Mouse (Mus musculus) neural tube, embryonic 14.5 days (tissue): ENCODE data around the gene Fbxw8. TPM values are rescaled to one million over a fixed set of nuclear protein-coding genes. Genes with fewer than 3 reads are reported as not detected.

Source experiments
- ATAC-seq: fragments of 200-750 bp; cut with Nextera tagmentation; 2 replicates; pipeline ENCODE4 v1.8.0; 2017; ENCODE audit warnings: low read depth, mild to moderate bottlenecking, moderate TSS enrichment, moderate library complexity
- H3K27ac ChIP-seq: fragments of 300-500 bp; sonication (generic); 2 replicates; pipeline ENCODE4 v1.5.1; 2014; ENCODE audit warnings: low read depth, mild to moderate bottlenecking, control low read depth, low read length, moderate library complexity, mixed read lengths
- H3K27me3 ChIP-seq: fragments of 300-500 bp; sonication (generic); 2 replicates; pipeline ENCODE4 v1.6.1; 2014; ENCODE audit warnings: low read length; ENCODE audit not compliant: control insufficient read depth, insufficient read depth
- H3K36me3 ChIP-seq: fragments of 300-500 bp; sonication (generic); 2 replicates; pipeline ENCODE4 v1.6.1; 2014; ENCODE audit warnings: low read length, mixed read lengths; ENCODE audit not compliant: control insufficient read depth, insufficient read depth
- H3K4me1 ChIP-seq: fragments of 300-500 bp; sonication (generic); 2 replicates; pipeline ENCODE4 v1.6.1; 2014; ENCODE audit warnings: low read length; ENCODE audit not compliant: control insufficient read depth, insufficient read depth
- H3K4me2 ChIP-seq: fragments of 300-500 bp; sonication (generic); 2 replicates; pipeline ENCODE4 v1.6.1; 2014; ENCODE audit warnings: mild to moderate bottlenecking, low read depth, low read length, control low read depth
- H3K4me3 ChIP-seq: fragments of 300-500 bp; sonication (generic); 2 replicates; pipeline ENCODE4 v1.5.1; 2014; ENCODE audit warnings: low read depth, low read length, control low read depth, mixed read lengths
- H3K9ac ChIP-seq: fragments of 300-500 bp; sonication (generic); replicated peaks from 2 replicates; pipeline ENCODE4 v1.6.1; 2014; ENCODE audit warnings: low read depth, mild to moderate bottlenecking, control low read depth, low read length, mixed read lengths
- H3K9me3 ChIP-seq: fragments of 300-500 bp; sonication (generic); 2 replicates; pipeline ENCODE4 v1.6.1; 2016; ENCODE audit warnings: low read length; ENCODE audit not compliant: control insufficient read depth
- WGBS: fragments of 180-500 bp; shearing (Covaris S2); extraction: QIAGEN DNeasy Blood & Tissue Kit; methylation state at CpG from one replicate; pipeline ENCODE4 v1.1.7; 2014; 5-methylcytosine and 5-hydroxymethylcytosine counted together
- polyA plus RNA-seq: library from polyadenylated mRNA; unstranded; fragments of >200 nt; fragmentation: Nextera tagmentation; extraction: Ambion mirVana; gene quantifications from 2 replicates; pipeline ENCODE4 v1.2.1, GENCODE M21; 2014

The Fbxw8 gene
- polyA plus RNA-seq, 1 experiment from 2014 or later: 16.5 TPM

GRCm38 (mm10) chr5:118177640-118178039 is 22.4 kb upstream of the Fbxw8 start:
- ATAC-seq: no peak
- no peak overlapping the region for H3K9ac ChIP-seq
- H3K27me3 ChIP-seq: peaks cover 8% of the 10 kb centered on the region
- H3K4me1 ChIP-seq: no peaks in the 10 kb centered on the region
- 75% methylated on average over 7 of the region's 7 CpGs for WGBS
- no peak overlapping the region for H3K4me2 ChIP-seq
- no peaks in the 10 kb centered on the region for H3K9me3 ChIP-seq
- H3K27ac ChIP-seq: no peak overlapping the region
- H3K36me3 ChIP-seq: no peaks in the 10 kb centered on the region
- H3K4me3 ChIP-seq: no peak overlapping the region

- H3K9me3 ChIP-seq: no peaks in the 10 kb centered on the region
- WGBS: 19% methylated on average over 2 of the region's 2 CpGs
- no peak overlapping the region for H3K4me3 ChIP-seq
- H3K27me3 ChIP-seq: peaks cover 18% of the 10 kb centered on the region
- H3K9ac ChIP-seq: no peak overlapping the region
- H3K36me3 ChIP-seq: no peaks in the 10 kb centered on the region
- no peaks in the 10 kb centered on the region; the same call in 1 of the 2 replicates for H3K4me1 ChIP-seq
- no peak overlapping the region; the same call in 1 of the 2 replicates for H3K4me2 ChIP-seq
- ATAC-seq: no peak
- H3K27ac ChIP-seq: no peak overlapping the region
These were observed 19.9 kb upstream of the Fbxw8 start for GRCm38 (mm10) chr5:118175137-118175536.

- ATAC-seq: no peak
- no peaks in the 10 kb centered on the region for H3K36me3 ChIP-seq
- H3K4me2 ChIP-seq: peak overlapping the region; percentile 44
- peaks cover 22% of the 10 kb centered on the region for H3K27me3 ChIP-seq
- no peaks in the 10 kb centered on the region for H3K9me3 ChIP-seq
- 0 out of 2 replicates have a peak overlapping the region, but pooled peaks have one; percentile 34 for H3K9ac ChIP-seq
- H3K4me3 ChIP-seq: peak overlapping the region; percentile 18; the same call in 1 of the 2 replicates
- 2% methylated on average over 20 of the region's 22 CpGs for WGBS
- H3K4me1 ChIP-seq: no peaks in the 10 kb centered on the region; the same call in 1 of the 2 replicates
- H3K27ac ChIP-seq: no peak overlapping the region
These were observed 19.2 kb upstream of the Fbxw8 start for GRCm38 (mm10) chr5:118174310-118175009.

- peaks cover 29% of the 10 kb centered on the region for H3K27me3 ChIP-seq
- H3K9me3 ChIP-seq: no peaks in the 10 kb centered on the region
- ATAC-seq: no peak
- no peaks in the 10 kb centered on the region for H3K36me3 ChIP-seq
- peaks cover 2% of the 10 kb centered on the region; the same call in 1 of the 2 replicates for H3K4me1 ChIP-seq
- H3K27ac ChIP-seq: no peak overlapping the region
- under 1% methylated on average over 27 of the region's 27 CpGs for WGBS
- peak overlapping the region; percentile 41 for H3K4me2 ChIP-seq
- peak overlapping the region; percentile 29 for H3K4me3 ChIP-seq
- 0 out of 2 replicates have a peak overlapping the region, but pooled peaks have one; percentile 16 for H3K9ac ChIP-seq
These were observed 16.9 kb upstream of the Fbxw8 start for GRCm38 (mm10) chr5:118172078-118172723.

- Histone ChIP-seq H3K4me2 (peak overlapping the region; percentile 41), H3K4me3 (peak overlapping the region; percentile 29), H3K4me1 (peaks cover 2% of the 10 kb centered on the region; the same call in 1 of the 2 replicates), H3K27ac (no peak overlapping the region), H3K9ac (0 out of 2 replicates have a peak overlapping the region, but pooled peaks have one; percentile 16), H3K27me3 (peaks cover 29% of the 10 kb centered on the region), H3K9me3 (no peaks in the 10 kb centered on the region), H3K36me3 (no peaks in the 10 kb centered on the region)
- WGBS: under 1% methylated on average over 31 of the region's 36 CpGs
- ATAC-seq: no peak
These were observed 16.4 kb upstream of the Fbxw8 start for GRCm38 (mm10) chr5:118171665-118172064.

- H3K27me3 ChIP-seq: peaks cover 29% of the 10 kb centered on the region
- H3K27ac ChIP-seq: no peak overlapping the region
- ATAC-seq: no peak
- under 1% methylated on average over 25 of the region's 25 CpGs for WGBS
- H3K4me1 ChIP-seq: peaks cover 2% of the 10 kb centered on the region; the same call in 1 of the 2 replicates
- 0 out of 2 replicates have a peak overlapping the region, but pooled peaks have one; percentile 16 for H3K9ac ChIP-seq
- H3K36me3 ChIP-seq: no peaks in the 10 kb centered on the region
- peak overlapping the region; percentile 29 for H3K4me3 ChIP-seq
- H3K9me3 ChIP-seq: no peaks in the 10 kb centered on the region
- peak overlapping the region; percentile 41 for H3K4me2 ChIP-seq
These were observed 15.7 kb upstream of the Fbxw8 start for GRCm38 (mm10) chr5:118170888-118171529.

- peak overlapping the region; percentile 95 for H3K4me2 ChIP-seq
- H3K9me3 ChIP-seq: no peaks in the 10 kb centered on the region
- H3K27ac ChIP-seq: no peak overlapping the region
- peak; percentile 47 for ATAC-seq
- H3K9ac ChIP-seq: peak overlapping the region; percentile 72
- H3K4me1 ChIP-seq: peaks cover 2% of the 10 kb centered on the region; the same call in 1 of the 2 replicates
- peak overlapping the region; percentile 50 for H3K4me3 ChIP-seq
- under 1% methylated on average over 74 of the region's 117 CpGs for WGBS
- no peaks in the 10 kb centered on the region for H3K36me3 ChIP-seq
- H3K27me3 ChIP-seq: peaks cover 29% of the 10 kb centered on the region
These were observed 14.3 kb upstream of the Fbxw8 start for GRCm38 (mm10) chr5:118169222-118170221.

GRCm38 (mm10) chr5:118167561-118167995 is 12.3 kb upstream of the Fbxw8 start:
- WGBS: 42% methylated on average over 8 of the region's 8 CpGs
- Histone ChIP-seq H3K36me3 (no peaks in the 10 kb centered on the region), H3K9me3 (no peaks in the 10 kb centered on the region), H3K4me1 (peaks cover 2% of the 10 kb centered on the region; the same call in 1 of the 2 replicates), H3K27ac (no peak overlapping the region), H3K9ac (no peak overlapping the region), H3K4me2 (no peak overlapping the region), H3K4me3 (no peak overlapping the region), H3K27me3 (peaks cover 20% of the 10 kb centered on the region)
- ATAC-seq: no peak
